Mouse (Mus musculus) frontal cortex, adult (tissue): ENCODE data around the gene Rbmy.
"Not testable (repeated sequence)": the region's sequence is repeated elsewhere in the genome, so short reads cannot be mapped to it uniquely, and the experiment has no call there.

ENCODE experiments used
- ATAC-seq: cut with Nextera tagmentation; 2 replicates; pipeline ENCODE4 v1.9.2; 2017; ENCODE audit warnings: mild to moderate bottlenecking, moderate library complexity, mixed read lengths; ENCODE audit not compliant: low TSS enrichment

Gene Rbmy

DNA sequence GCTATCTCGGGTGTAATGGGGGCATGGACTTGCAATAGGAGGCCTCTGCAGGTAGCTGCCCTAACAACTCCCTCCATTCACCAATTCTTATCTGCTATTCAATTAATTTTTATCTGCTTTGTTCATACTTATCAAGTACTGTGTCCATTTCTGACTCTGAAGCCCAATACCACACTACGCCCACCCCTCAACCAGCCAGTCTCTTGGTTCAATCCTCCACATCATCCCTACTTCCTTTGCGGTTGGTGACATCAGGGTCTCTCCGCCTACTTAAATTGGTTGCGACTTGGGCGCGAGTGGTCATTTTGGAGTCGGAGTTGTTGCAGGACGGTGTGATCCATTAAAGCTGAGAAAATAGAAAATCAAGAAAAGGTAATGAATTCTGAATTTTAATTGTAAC is at the start of gene Rbmy, which contains the start of gene Gm10256:
TSS of gene Rbmy (plus strand) at position 301 of the 400 bp plus-strand sequence.
TSS of gene Gm10256 (plus strand) at position 320 of the 400 bp plus-strand sequence.
- ATAC-seq, result not testable (repeated sequence)

DNA sequence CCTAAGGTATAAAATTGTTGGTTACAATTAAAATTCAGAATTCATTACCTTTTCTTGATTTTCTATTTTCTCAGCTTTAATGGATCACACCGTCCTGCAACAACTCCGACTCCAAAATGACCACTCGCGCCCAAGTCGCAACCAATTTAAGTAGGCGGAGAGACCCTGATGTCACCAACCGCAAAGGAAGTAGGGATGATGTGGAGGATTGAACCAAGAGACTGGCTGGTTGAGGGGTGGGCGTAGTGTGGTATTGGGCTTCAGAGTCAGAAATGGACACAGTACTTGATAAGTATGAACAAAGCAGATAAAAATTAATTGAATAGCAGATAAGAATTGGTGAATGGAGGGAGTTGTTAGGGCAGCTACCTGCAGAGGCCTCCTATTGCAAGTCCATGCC is 34.4 kb upstream of the Rbmy start, which contains the start of gene Gm4064:
TSS of gene Gm4064 (minus strand) at position 101 of the 400 bp plus-strand sequence.
- ATAC-seq, result not testable (repeated sequence)
